Mouse (Mus musculus): ENCODE measurements around the gene Tmem202. TPM values are rescaled to one million over a fixed set of nuclear protein-coding genes. Genes with fewer than 3 reads are reported as not detected.

The Tmem202 gene
- polyA plus RNA-seq, 1 experiment = 1.3 TPM

DNA sequence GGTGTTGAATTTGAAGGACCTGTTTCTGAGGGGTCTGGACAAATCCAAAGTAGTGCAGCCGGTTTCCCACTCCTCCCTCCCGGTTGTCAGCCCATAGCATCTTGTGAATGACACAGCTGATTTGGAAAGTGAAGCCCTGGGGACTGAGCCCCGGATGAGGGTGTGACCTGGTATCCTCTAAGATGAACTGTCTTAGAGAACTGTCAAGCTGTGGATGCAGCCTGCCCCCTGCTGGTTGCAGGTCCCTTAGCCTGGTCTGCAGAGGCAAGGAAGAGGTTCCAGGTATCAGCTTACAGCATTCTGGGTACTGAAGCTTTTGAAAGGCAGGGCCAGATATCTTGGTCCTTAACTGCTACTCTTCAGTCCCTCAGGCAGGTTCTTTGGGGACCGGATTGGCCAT is 26.0 kb upstream of the Tmem202 start:
- Histone ChIP-seq H3K4me1 (ENCODE audit: control insufficient read depth, insufficient read depth, low read length) (peaks cover 2% of the 10 kb centered on the region; the same call in 1 of the 2 replicates), H3K27ac (ENCODE audit: insufficient read depth, low read depth, low read length) (no peak overlapping the region), H3K4me3 (ENCODE audit: insufficient read depth, low read length) (no peak overlapping the region)
- TF ChIP-seq CTCF (IDR thresholded peaks at IDR 0.05; ENCODE audit: low read depth, low read length) (peak; percentile 85), POLR2A (IDR thresholded peaks at IDR 0.05; ENCODE audit: borderline replicate concordance, low read depth, low read length) (no peak)

DNA sequence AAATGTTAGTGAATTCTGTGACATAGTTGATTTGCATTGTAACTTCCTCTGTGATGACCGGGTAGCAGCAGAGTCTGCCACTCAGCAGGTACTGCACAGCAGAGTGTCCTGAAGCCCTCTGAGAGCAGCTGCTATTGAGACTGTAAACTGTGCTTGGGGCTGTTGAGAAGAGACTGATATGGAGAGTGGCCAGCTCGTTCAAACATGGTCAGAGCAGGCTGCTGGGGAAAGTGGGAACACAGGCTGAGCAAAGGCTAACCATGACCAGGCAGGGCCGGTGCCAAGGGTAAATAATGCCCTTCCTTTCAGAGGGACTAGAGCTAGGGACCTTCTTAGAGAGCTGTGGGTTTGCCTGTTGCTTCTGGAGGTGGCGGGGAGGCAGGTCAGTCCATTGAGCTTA is 14.1 kb upstream of the Tmem202 start:
- Histone ChIP-seq H3K4me3 (ENCODE audit: insufficient read depth, low read length) (no peak overlapping the region), H3K4me1 (ENCODE audit: control insufficient read depth, insufficient read depth, low read length) (peaks cover 38% of the 10 kb centered on the region), H3K27ac (ENCODE audit: insufficient read depth, low read depth, low read length) (no peak overlapping the region)
- no peak for TF ChIP-seq POLR2A (IDR thresholded peaks at IDR 0.05; ENCODE audit: borderline replicate concordance, low read depth, low read length)
- no peak for TF ChIP-seq CTCF (IDR thresholded peaks at IDR 0.05; ENCODE audit: low read depth, low read length)

DNA sequence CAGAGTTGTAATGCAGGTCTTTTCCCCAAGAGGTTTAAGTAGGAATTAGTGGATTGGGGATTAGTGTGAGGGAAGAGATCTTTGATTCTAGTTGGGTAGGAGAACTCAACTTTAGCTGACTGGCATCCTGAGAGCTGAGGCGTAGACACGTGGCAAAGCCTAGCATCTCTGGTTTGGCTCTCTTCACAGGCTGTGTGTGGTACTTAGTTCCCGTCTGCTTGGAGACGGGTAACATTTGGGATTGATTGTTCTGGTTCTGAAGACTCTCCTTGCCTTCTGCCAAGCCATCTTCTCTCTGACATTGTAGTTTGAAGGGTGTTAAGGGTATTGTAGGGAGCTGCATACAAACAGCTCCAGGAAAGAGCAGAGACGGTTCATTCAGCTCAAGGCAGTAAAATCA is 13.0 kb upstream of the Tmem202 start:
- Histone ChIP-seq H3K4me1 (ENCODE audit: control insufficient read depth, insufficient read depth, low read length) (peaks cover 46% of the 10 kb centered on the region), H3K27ac (ENCODE audit: insufficient read depth, low read depth, low read length) (no peak overlapping the region), H3K4me3 (ENCODE audit: insufficient read depth, low read length) (no peak overlapping the region)
- TF ChIP-seq CTCF (IDR thresholded peaks at IDR 0.05; ENCODE audit: low read depth, low read length) (no peak), POLR2A (IDR thresholded peaks at IDR 0.05; ENCODE audit: borderline replicate concordance, low read depth, low read length) (no peak)

DNA sequence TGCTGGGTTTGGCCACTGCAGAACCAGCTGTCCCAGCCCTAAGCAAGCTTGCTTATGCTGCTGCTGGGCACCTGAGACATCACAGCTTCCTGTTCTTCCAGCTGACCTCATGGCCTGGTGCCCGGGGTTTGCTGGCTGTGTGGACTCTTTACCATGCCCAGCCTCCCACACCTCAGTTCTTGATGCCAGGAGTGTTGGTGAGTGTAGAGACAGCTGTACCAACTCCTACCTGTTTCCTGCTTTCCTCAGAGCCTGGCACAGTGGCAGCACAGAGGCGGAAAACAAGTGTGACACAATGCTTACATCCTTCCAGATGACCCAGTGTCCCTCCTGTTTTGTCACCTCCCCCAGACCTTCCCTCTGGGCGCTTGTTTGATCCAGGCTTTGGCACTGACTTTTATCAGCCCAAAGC is 12.0 kb upstream of the Tmem202 start:
- Histone ChIP-seq H3K4me3 (ENCODE audit: insufficient read depth, low read length) (no peak overlapping the region), H3K4me1 (ENCODE audit: control insufficient read depth, insufficient read depth, low read length) (peaks cover 55% of the 10 kb centered on the region), H3K27ac (ENCODE audit: insufficient read depth, low read depth, low read length) (peak overlapping the region; percentile 42)
- TF ChIP-seq POLR2A (IDR thresholded peaks at IDR 0.05; ENCODE audit: borderline replicate concordance, low read depth, low read length) (no peak), CTCF (IDR thresholded peaks at IDR 0.05; ENCODE audit: low read depth, low read length) (no peak)

DNA sequence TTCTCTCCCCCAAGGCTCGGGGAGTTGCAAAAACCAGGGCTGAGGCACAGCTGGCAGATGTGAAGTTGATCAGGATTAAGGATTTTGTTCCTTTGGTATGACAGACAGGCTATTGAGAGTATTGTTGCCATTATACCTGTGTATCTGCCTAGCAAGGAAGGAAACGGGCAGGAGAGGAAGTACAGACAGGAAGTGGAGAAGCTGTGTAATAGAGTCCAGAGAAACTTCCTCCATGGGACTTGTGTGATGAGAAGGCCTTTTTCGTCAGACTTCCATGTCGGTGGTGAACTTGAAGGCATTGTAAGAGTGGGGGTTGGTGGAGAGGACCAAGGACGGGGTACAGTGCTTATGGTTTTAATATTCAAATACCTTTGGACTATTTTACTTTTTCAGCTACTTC is 11.4 kb upstream of the Tmem202 start:
- Histone ChIP-seq H3K4me3 (ENCODE audit: insufficient read depth, low read length) (no peak overlapping the region), H3K27ac (ENCODE audit: insufficient read depth, low read depth, low read length) (peak overlapping the region; percentile 55), H3K4me1 (ENCODE audit: control insufficient read depth, insufficient read depth, low read length) (peaks cover 59% of the 10 kb centered on the region)

DNA sequence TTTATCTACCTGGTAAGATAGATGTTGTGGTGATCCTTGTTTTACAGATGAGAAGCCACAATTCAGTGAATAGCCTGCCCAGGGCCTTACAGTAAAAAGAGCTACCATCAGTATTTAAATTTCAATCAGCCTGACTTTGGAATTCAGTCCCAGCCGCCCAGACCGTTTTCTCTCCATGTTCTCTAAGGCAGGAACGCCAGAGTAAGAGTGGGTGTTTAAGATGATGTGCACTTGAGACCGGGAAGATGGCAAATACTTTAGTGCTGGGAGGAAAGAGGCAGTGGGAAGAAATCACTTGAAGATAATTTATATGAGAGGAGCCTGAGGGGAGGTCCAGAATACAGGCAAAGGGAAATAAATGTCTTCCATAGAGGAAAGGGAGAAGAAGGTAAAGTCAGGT is 10.4 kb upstream of the Tmem202 start:
- TF ChIP-seq POLR2A (IDR thresholded peaks at IDR 0.05; ENCODE audit: borderline replicate concordance, low read depth, low read length) (no peak), CTCF (IDR thresholded peaks at IDR 0.05; ENCODE audit: low read depth, low read length) (no peak)
- H3K27ac ChIP-seq (ENCODE audit: insufficient read depth, low read depth, low read length) = peak overlapping the region; percentile 55
- no peak overlapping the region for H3K4me3 ChIP-seq (ENCODE audit: insufficient read depth, low read length)
- peaks cover 59% of the 10 kb centered on the region for H3K4me1 ChIP-seq (ENCODE audit: control insufficient read depth, insufficient read depth, low read length)

More for the DNA sequence above, 11.4 kb upstream of the Tmem202 start:
- no peak for TF ChIP-seq POLR2A (IDR thresholded peaks at IDR 0.05; ENCODE audit: borderline replicate concordance, low read depth, low read length)
- TF ChIP-seq CTCF (IDR thresholded peaks at IDR 0.05; ENCODE audit: low read depth, low read length) = no peak

DNA sequence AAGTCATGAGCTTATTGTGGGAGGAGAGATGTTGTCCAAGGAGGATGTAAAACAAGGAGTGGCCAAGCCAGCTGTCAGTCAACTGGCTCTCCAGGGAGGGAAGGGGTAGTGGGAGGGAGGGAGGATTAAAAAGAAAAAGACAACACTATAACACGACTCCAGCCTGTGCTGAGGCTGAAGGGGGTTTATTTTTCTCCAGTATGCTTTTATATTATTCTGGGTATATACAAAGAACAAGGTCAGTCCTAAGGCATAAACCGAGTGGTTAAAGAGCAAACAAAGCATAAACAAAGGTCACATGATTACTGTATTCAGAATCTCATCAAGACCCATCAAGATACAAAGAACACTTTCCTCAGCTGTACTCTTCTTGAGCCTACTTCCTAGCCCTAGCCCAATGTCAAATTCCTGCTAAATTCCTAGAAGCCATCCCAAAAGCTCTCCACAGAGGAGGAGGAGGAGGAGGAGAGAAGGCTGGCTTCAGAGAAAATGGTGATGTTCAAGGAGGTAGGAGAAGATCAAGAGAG is 9.4 kb upstream of the Tmem202 start:
- Histone ChIP-seq H3K4me3 (ENCODE audit: insufficient read depth, low read length) (no peak overlapping the region), H3K27ac (ENCODE audit: insufficient read depth, low read depth, low read length) (peak overlapping the region; percentile 61; the same call in 1 of the 2 replicates), H3K4me1 (ENCODE audit: control insufficient read depth, insufficient read depth, low read length) (peaks cover 65% of the 10 kb centered on the region)
- TF ChIP-seq CTCF (IDR thresholded peaks at IDR 0.05; ENCODE audit: low read depth, low read length) = no peak
- no peak for TF ChIP-seq POLR2A (IDR thresholded peaks at IDR 0.05; ENCODE audit: borderline replicate concordance, low read depth, low read length)

DNA sequence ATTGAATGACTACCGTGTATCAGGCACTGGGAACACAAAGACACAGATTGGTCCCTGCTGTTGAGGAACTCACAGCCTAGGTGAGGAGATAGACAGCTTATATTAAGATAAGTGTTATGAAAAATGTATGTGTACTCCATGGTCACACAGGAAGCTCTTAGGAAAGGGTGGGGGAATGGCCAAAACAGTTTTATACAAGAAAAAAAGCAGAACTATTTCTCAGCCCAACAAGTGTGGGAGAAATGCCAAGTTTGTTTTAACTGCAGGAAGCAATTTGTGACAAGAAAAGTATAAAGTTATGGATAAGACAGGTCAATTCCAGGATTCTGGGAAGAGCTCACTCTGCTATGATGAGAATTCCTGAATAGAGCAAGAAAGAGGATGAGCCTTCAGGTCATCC is 8.2 kb upstream of the Tmem202 start:
- H3K4me3 ChIP-seq (ENCODE audit: insufficient read depth, low read length) = no peak overlapping the region
- peak overlapping the region; percentile 61 for H3K27ac ChIP-seq (ENCODE audit: insufficient read depth, low read depth, low read length)
- H3K4me1 ChIP-seq (ENCODE audit: control insufficient read depth, insufficient read depth, low read length) = peaks cover 73% of the 10 kb centered on the region
- no peak for TF ChIP-seq CTCF (IDR thresholded peaks at IDR 0.05; ENCODE audit: low read depth, low read length)

DNA sequence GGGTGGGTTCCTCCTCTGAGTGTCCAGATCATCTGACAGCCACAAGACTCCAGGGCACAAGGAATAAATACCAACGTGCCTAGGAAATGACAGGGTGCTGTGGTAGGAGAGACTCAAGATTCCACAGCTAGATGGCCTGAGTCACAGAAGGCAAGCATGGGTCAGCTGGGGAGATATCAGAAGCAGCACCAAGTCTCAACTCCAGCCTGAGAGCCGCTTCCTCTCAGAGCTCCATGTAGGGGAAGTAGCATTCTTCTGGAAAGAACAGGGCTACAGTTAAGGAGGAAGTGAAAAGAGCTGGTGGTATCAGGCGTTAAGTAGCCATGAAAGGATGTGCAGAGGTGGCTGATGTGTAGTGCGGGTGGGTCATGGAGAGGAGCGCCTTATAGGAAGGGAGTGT is 5.1 kb upstream of the Tmem202 start:
- H3K4me3 ChIP-seq (ENCODE audit: insufficient read depth, low read length) = no peak overlapping the region
- peaks cover 44% of the 10 kb centered on the region for H3K4me1 ChIP-seq (ENCODE audit: control insufficient read depth, insufficient read depth, low read length)
- peak overlapping the region; percentile 93 for H3K27ac ChIP-seq (ENCODE audit: insufficient read depth, low read depth, low read length)
- TF ChIP-seq POLR2A (IDR thresholded peaks at IDR 0.05; ENCODE audit: borderline replicate concordance, low read depth, low read length) = no peak
- TF ChIP-seq CTCF (IDR thresholded peaks at IDR 0.05; ENCODE audit: low read depth, low read length) = no peak

DNA sequence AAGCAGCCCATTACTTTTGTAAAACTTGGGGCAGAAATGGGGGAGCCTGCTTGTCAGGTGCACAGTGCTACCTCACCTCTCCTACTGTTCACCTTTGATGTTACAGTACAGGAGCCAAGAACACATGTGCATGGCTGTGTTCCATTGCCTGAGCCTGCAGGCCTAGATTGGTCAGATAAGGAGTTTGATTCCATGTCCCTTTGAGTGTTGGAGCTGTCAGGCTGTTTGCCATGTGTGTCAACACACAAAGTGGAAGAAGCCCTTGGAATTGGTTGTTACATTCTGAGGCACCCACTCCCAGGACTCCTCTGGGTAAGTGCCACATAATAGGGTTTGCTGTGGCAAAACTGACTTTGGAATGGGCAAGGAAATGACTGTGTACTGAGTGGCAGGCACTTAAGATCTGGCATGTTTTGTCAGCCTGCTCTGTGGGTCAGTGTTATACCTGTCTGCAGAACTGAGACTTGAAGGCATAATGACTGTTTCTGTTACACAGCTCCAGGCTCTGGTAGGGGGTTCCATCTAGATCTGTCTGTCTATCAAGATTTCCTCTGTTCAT is 3.2 kb upstream of the Tmem202 start:
- Histone ChIP-seq H3K4me3 (ENCODE audit: insufficient read depth, low read length) (peak overlapping the region; percentile 91), H3K4me1 (ENCODE audit: control insufficient read depth, insufficient read depth, low read length) (peaks cover 34% of the 10 kb centered on the region), H3K27ac (ENCODE audit: insufficient read depth, low read depth, low read length) (peak overlapping the region; percentile 99)
- no peak for TF ChIP-seq POLR2A (IDR thresholded peaks at IDR 0.05; ENCODE audit: borderline replicate concordance, low read depth, low read length)
- no peak for TF ChIP-seq CTCF (IDR thresholded peaks at IDR 0.05; ENCODE audit: low read depth, low read length)
